Mouse (Mus musculus) spleen, adult 2 months (tissue): ENCODE data around the gene Baiap2l1.

Experiments
- CTCF ChIP-seq: fragments of 200-500 bp; IDR thresholded peaks from 2 replicates; pipeline ENCODE4 v1.5.1; 2011; ENCODE audit warnings: mild to moderate bottlenecking, inconsistent platforms; ENCODE audit not compliant: insufficient read depth, insufficient read length, insufficient replicate concordance; ENCODE audit errors: extremely low read depth
- POLR2A ChIP-seq: fragments of 200-500 bp; IDR thresholded peaks from 2 replicates; pipeline ENCODE4 v1.6.1; 2011; ENCODE audit warnings: low read depth, low read length, inconsistent platforms

GRCm38 (mm10) chr5:144278374-144278960 lies 79.4 kb downstream of the Baiap2l1 start:
- no peak for TF ChIP-seq POLR2A
- no peak for TF ChIP-seq CTCF
